In the genomic region with DNA sequence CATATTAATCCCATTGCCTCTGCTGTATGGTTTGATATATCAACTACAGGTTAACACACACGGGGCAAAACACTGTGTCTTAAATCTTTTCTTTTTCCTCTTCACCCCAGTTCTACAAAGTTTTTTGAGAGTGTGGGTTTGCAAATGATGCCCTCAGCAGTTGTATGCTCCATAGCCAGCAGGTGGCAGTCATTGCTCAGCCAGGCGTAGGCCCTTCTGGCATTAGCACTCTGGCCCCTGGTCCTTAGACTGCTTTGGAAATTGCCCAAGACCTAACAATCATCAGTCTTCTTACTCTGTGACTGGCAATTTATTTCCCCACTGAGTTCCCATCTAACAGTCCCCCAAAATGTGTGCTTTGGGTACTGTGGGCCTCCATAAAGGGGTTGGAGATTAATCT, we compare ENCODE assay signal across 13 mouse cellular contexts. TPM values are rescaled to one million over a fixed set of nuclear protein-coding genes. Genes with fewer than 3 reads are reported as not detected.
A peak's percentile ranks its signal among the peaks of the same experiment; 100 is the strongest.
DNase-seq lines count a peak whose midpoint lies in the region; ATAC-seq and TF ChIP-seq lines count a peak whose summit lies in the region.
"Not testable (repeated sequence)": the region's sequence is repeated elsewhere in the genome, so short reads cannot be mapped to it uniquely, and the experiment has no call there.
"Had no signal": no experiment of that assay in that cellular context is flagged by ENCODE, and none has a peak within 500 bp of the region (broad histone marks: within the 10 kb centered on the region; RNA-seq: fewer than 3 reads in every experiment).

No protein-coding gene starts in this region.

- not testable (repeated sequence) for H3K36me3 ChIP-seq in forebrain, embryonic 14.5 days (ENCODE audit: control insufficient read depth, insufficient read depth, low read length); hindbrain, embryonic 11.5 days (ENCODE audit: control insufficient read depth, insufficient read depth, low read length); lung, postnatal 0 days (ENCODE audit: insufficient read depth, low read length); neural tube, embryonic 14.5 days (ENCODE audit: control insufficient read depth, insufficient read depth, low read length)

- H3K4me2 ChIP-seq in forebrain, embryonic 14.5 days (ENCODE audit: low read length); hindbrain, embryonic 11.5 days (replicated peaks; ENCODE audit: low read depth, low read length); lung, postnatal 0 days (replicated peaks; ENCODE audit: low read depth, low read length); neural tube, embryonic 14.5 days (ENCODE audit: low read depth, low read length): not testable (repeated sequence)

- H3K4me1 ChIP-seq in forebrain, embryonic 14.5 days (ENCODE audit: control insufficient read depth, insufficient read depth, low read length); hindbrain, embryonic 11.5 days (replicated peaks; ENCODE audit: control insufficient read depth, insufficient read depth, low read length); lung, postnatal 0 days (ENCODE audit: insufficient read depth, low read depth, low read length); neural tube, embryonic 14.5 days (ENCODE audit: control insufficient read depth, insufficient read depth, low read length): not testable (repeated sequence)

- not testable (repeated sequence) for ATAC-seq in forebrain, embryonic 14.5 days; hindbrain, embryonic 11.5 days (ENCODE audit: low FRiP score); lung, postnatal 0 days
- ATAC-seq in neural tube, embryonic 14.5 days (ENCODE audit: low read depth), result peak; percentile 49; the same call in 1 of the 2 replicates

- not testable (repeated sequence) for H3K9me3 ChIP-seq in forebrain, embryonic 14.5 days (replicated peaks; ENCODE audit: control insufficient read depth, low read length); hindbrain, embryonic 11.5 days (ENCODE audit: control insufficient read depth, low read length); lung, postnatal 0 days (ENCODE audit: low read length); neural tube, embryonic 14.5 days (ENCODE audit: control insufficient read depth, low read length)

- H3K27me3 ChIP-seq in forebrain, embryonic 14.5 days (replicated peaks; ENCODE audit: control insufficient read depth, insufficient read depth, low read length); hindbrain, embryonic 11.5 days (ENCODE audit: control insufficient read depth, insufficient read depth, low read length); lung, postnatal 0 days (replicated peaks; ENCODE audit: insufficient read depth, low read length); neural tube, embryonic 14.5 days (ENCODE audit: control insufficient read depth, insufficient read depth, low read length): not testable (repeated sequence)

- not testable (repeated sequence) for H3K27ac ChIP-seq in forebrain, embryonic 14.5 days (ENCODE audit: low read depth, low read length); hindbrain, embryonic 11.5 days (ENCODE audit: low read depth, low read length); lung, postnatal 0 days (ENCODE audit: low read length); neural tube, embryonic 14.5 days (ENCODE audit: low read depth, low read length)

- WGBS in forebrain, embryonic 14.5 days, result 36% methylated on average over 2 of the region's 2 CpGs
- WGBS in hindbrain, embryonic 11.5 days, result no CpG with 5 or more reads among the region's 2 CpGs
- 40% methylated on average over 1 of the region's 2 CpGs for WGBS in lung, postnatal 0 days
- 63% methylated on average over 2 of the region's 2 CpGs for WGBS in neural tube, embryonic 14.5 days

- TF ChIP-seq EP300 in lung, postnatal 0 days (IDR thresholded peaks at IDR 0.05), result not testable (repeated sequence)

- peak; percentile 11 for DNase-seq in NIH3T3 (ENCODE audit: low read depth)
- DNase-seq in cerebellum, postnatal 10 days, result peak; percentile 7 to 50
- DNase-seq in forebrain, embryonic 14.5 days (ENCODE audit: low spot score), result peak; percentile 10
- DNase-seq in hindbrain, embryonic 11.5 days (ENCODE audit: low spot score), result peak; percentile 20
- DNase-seq in kidney, postnatal 4 days, result peak; percentile 13 to 63
- DNase-seq in lung, postnatal 0 days (ENCODE audit: low spot score), result not testable (repeated sequence)
- DNase-seq in urinary bladder, postnatal 14 days (ENCODE audit: low spot score), result peak; percentile 34

- TF ChIP-seq CTCF in lung, postnatal 0 days (IDR thresholded peaks at IDR 0.05), result peak; percentile 51

- not testable (repeated sequence) for H3K9ac ChIP-seq in forebrain, embryonic 14.5 days (ENCODE audit: low read length); hindbrain, embryonic 11.5 days (ENCODE audit: low read depth, low read length); lung, postnatal 0 days (replicated peaks; ENCODE audit: low read depth); neural tube, embryonic 14.5 days (replicated peaks; ENCODE audit: low read depth, low read length)

- not testable (repeated sequence) for H3K4me3 ChIP-seq in forebrain, embryonic 14.5 days (ENCODE audit: low read depth, low read length); hindbrain, embryonic 11.5 days (ENCODE audit: low read depth, low read length); lung, postnatal 0 days (ENCODE audit: low read depth, low read length); neural tube, embryonic 14.5 days (ENCODE audit: low read depth, low read length)

RNA-seq across cellular contexts. Expression of a gene that starts 23.6 kb away (rescaled TPM):
- polyA plus RNA-seq in forebrain, embryonic 14.5 days (2014; fragmentation: Nextera tagmentation; extraction: Ambion mirVana), result not detected in 2 replicates
- polyA plus RNA-seq in hindbrain, embryonic 11.5 days (2014; fragmentation: Nextera tagmentation; extraction: Ambion mirVana), result not detected in 2 replicates
- polyA plus RNA-seq in lung, postnatal 0 days (2015; fragmentation: Nextera tagmentation; extraction: Ambion mirVana), result 0.39 TPM in 1 of 2 replicates, not detected in the other
- not detected in 2 replicates for polyA plus RNA-seq in neural tube, embryonic 14.5 days (2014; fragmentation: Nextera tagmentation; extraction: Ambion mirVana)
- polyA plus RNA-seq: frontal cortex, adult 2 months; hindbrain, embryonic 10.5 days; liver, embryonic 15.5 days; midbrain, embryonic 15.5 days; small intestine, adult 2 months had no signal
